Mouse (Mus musculus): Measurements from ENCODE around the gene Exoc7.

Gene Exoc7

GRCm38 (mm10) chr11:116244580-116244979 is 62.5 kb downstream of the Exoc7 start:
- WGBS = 86% methylated on average over 8 of the region's 8 CpGs

GRCm38 (mm10) chr11:116241744-116242235 is 65.2 kb downstream of the Exoc7 start:
- WGBS = 82% methylated on average over 12 of the region's 12 CpGs

- WGBS = 57% methylated on average over 7 of the region's 7 CpGs
These were observed 67.2 kb downstream of the Exoc7 start for GRCm38 (mm10) chr11:116239797-116240196.

Measured in cerebral cortex, adult 2 months (tissue).